Mouse (Mus musculus) cerebellum, adult 2 months (tissue): ENCODE data around the gene Chst8.

Experiments used
- CTCF ChIP-seq: fragments of 200-500 bp; IDR thresholded peaks from 2 replicates; pipeline ENCODE4 v1.5.1; 2011; ENCODE audit warnings: low read depth, mild to moderate bottlenecking, control low read depth, low read length, moderate library complexity, borderline replicate concordance; ENCODE audit not compliant: insufficient read depth
- POLR2A ChIP-seq: fragments of 200-500 bp; IDR thresholded peaks from 2 replicates; pipeline ENCODE4 v1.6.1; 2011; ENCODE audit warnings: low read length, control low read depth, borderline replicate concordance; ENCODE audit not compliant: insufficient read depth

DNA sequence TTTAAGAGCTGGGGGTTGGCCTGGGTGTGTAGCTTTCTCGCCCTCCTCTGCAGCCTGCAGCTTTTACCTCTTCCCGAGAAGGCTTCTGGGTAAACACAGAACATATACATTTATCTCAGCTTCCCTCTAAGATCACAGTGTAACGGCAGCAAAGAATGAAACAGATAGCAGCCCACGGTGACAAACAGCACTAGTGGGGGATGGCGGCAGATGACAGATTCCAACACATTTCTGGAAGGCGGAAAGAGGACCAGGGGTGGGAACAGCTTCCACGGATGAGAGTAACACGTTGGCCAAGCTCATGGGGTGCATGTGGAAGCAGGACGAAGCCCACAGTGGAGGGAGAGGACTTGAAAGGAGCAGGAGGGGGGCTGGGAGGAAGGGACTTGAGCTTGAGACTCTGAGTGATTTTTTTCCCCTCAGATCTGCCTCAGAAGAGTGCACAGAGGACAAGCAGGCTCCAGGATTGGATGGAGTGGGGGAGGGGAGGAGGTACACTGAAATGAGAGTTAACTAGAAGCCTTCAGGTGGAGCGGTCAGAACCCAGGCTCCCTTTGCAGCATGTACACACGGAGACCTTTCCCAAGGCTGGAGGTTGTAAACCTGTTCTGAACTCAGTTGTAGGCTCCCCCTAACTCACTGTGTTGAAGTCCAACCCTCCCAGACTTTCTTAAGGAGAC is 89.8 kb downstream of the Chst8 start:
- TF ChIP-seq CTCF (no peak), POLR2A (no peak)
